Mouse (Mus musculus) heart, postnatal 10 days (tissue): Measurements from ENCODE around the gene Pmm2. TPM values are rescaled to one million over a fixed set of nuclear protein-coding genes. Genes with fewer than 3 reads are reported as not detected.

ENCODE experiments used
- DNase-seq, 2 experiments: peaks; one replicate each; pipeline ENCODE4 v3.0.0; 2021
- intact Hi-C: fragments of 180-260 bp; cut with DNase I; formaldehyde crosslinking; loops from one replicate; pipeline ENCODE4 v1.15.1; 2025
- microRNA-seq, 2 experiments: library from miRNA; unstranded; fragments of <30 nt; microRNA quantifications; one replicate each; pipeline ENCODE4 v1.2.0; 2022
- total RNA-seq, 2 experiments: library from RNA; stranded (reverse); gene quantifications; 2 replicates each; pipeline ENCODE4 v1.2.3; 2021

The Pmm2 gene
- total RNA-seq, 2 experiments from 2014 or later, result 36.7 to 38.8 TPM

GRCm38 (mm10) chr16:8675559-8675958, 38.1 kb downstream of the Pmm2 start:
- intact Hi-C loops, result no loop called here
- no peak for DNase-seq

GRCm38 (mm10) chr16:8676228-8676627, 38.8 kb downstream of the Pmm2 start:
- no peak for DNase-seq
- intact Hi-C loops, result loop anchor here (1.0 to 2.0 kb wide), 2 partner anchors 37 to 270 kb away; no protein-coding TSS in a partner anchor

DNA sequence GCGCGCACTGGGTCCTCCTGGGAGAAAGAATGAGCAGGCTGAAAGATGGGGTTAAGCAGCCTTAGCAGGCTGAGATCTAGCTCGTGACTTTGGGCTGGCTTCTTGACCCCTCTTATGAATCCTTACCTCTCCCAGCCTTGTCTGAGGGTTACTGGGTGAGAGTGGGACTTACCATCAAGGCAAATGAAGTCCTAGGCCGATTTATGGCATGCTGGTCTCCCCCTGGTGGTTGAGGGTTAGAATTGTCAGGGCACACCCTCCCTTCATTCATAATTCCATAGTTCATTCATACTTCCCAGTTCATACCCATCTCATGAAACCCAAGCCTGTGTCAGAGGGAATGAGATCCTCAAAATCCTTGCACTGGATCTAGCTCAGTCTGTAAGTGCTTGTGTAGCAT, 39.3 kb downstream of the Pmm2 start:
- peak; percentile 58 to 78 for DNase-seq
- intact Hi-C loops, result loop anchor here (1.0 to 2.0 kb wide), 3 partner anchors 38 to 270 kb away; no protein-coding TSS in a partner anchor

DNA sequence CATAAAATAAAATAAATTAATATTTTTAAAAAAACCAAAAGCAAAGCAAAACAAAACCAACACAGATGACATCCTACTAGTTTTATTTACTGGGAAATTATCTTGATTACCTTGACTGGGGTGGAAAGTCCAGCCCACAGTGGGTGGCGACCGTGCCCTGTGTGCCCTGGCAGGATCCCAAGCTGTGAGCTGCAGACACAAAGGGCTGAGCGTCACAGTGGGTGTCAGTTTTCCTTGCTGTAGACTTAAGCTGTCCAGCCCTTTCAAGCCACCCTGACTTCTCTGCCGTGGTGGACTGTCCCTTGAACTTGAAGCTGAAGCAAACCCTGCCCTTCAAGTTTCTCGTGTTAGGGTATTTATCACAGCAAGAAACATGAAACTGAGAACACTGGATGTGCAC, 40.6 kb downstream of the Pmm2 start:
- intact Hi-C loops, result no loop called here
- DNase-seq, result no peak

DNA sequence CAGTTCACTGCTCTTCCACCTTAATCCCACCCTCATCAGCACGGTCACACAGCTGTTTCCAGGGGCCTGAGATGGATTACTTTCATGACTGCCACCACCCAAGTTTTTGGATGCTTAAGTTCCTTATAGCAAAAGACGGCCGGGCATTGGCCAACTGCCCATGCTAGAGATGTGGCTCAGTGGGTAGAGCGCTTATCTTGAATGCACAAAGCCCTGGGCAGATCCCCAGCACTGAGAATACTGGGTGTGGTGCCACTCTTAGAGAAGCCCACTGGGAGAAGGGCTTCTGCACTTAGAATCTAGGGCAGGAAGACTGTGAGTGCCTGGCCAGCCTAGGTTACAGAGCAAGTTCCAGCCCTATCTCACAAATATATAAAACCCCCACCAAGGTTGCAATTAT, 41.2 kb downstream of the Pmm2 start:
- intact Hi-C loops, result no loop called here
- DNase-seq, result no peak

- no peak for DNase-seq
- intact Hi-C loops, result no loop called here
Measured at GRCm38 (mm10) chr16:8679780-8680179, 42.3 kb downstream of the Pmm2 start.

DNA sequence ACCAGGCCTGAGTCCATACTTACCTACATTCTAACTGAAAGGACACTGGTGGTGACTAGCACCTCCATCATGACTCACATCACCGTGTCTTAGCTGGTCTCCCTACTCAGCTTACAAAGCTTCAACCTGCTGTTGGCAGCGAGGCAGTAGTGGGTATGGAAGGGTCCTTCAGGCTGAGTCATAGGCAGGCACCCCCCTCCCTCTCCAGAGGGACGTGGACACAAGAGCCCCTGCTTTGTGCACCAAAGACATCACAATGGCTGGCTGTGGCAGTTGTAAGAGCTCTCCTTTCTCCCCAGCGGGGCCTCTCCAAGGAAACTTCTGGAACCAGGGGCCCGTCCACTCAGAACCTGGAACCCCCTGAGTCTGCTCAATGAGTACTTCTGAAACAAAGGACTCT, 43.0 kb downstream of the Pmm2 start, which contains the start of gene Gm5767:
Gene Gm5767 (plus strand): TSS at position 301 of the 400 bp plus-strand sequence.
- intact Hi-C loops, result no loop called here
- DNase-seq, result no peak

GRCm38 (mm10) chr16:8685087-8685486, 47.6 kb downstream of the Pmm2 start:
- intact Hi-C loops, result no loop called here
- DNase-seq, result no peak

- intact Hi-C loops, result loop anchor here (1.0 kb wide), 2 partner anchors 83 to 183 kb away; no protein-coding TSS in a partner anchor
- peak; percentile 84 to 90 for DNase-seq
Measured at GRCm38 (mm10) chr16:8686121-8686870, 48.8 kb downstream of the Pmm2 start.

DNA sequence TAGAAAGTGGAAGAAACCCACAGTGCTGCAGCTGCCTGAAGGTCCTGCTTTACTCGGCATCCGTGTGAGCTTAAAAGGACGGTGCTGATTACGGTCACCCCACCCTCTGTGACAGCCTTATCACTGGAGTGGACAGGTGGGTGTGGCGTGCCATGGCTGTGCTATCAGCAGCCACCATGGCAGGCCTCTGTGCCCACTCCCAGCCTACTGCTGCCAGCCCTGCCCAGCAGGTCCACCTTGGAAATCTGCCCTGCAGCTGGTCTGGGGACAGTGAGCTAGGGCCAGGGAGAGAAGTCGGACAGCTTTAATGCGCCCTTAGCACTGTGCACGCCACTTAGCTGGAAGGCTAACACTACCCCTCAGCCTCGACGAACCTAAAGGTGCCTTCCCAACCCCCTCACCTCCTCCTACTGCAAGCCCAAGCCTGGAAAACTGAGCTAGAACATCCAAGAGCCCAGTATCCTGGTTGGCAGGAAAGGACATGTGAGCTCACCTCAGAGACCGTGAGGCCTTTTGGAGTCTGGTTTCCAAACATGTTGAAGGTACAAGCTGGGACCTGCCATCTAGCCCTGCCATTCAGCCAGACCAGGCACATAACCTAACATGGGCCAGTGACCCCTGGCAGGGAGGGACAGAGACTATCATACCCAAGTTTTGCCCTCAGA, 49.5 kb downstream of the Pmm2 start:
- DNase-seq, result peak; percentile 40 to 52
- intact Hi-C loops, result loop anchor here (1.0 kb wide), 2 partner anchors 82 to 182 kb away; no protein-coding TSS in a partner anchor

DNA sequence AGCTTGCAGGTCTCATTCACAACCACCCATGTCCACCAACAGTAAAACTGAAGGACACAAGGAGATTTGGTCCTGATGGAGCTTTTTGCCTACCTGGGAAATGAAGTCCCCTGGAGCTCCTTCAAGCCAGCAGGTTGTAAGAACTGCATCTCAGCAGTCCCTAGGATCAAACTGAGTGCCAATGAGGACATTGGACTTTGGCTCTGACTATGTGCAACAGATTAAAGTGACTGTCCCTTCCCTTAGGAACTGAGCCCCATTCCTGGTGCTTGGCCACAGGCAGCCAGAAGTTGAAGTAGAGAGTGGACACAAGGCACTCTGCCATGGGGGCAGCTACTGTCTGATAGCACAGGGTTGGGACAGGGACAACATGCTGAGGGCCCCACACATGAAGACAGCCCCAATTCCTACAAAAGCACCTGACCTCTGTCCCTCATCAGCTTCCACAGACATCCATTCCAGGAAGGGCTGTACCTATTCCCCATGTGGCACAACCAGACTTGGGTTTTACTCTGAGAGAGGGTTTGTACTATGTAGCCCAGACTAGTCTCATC, 50.2 kb downstream of the Pmm2 start:
- no peak for DNase-seq
- intact Hi-C loops, result no loop called here

GRCm38 (mm10) chr16:8689979-8690656, 52.6 kb downstream of the Pmm2 start:
- intact Hi-C loops, result no loop called here
- DNase-seq, result peak; percentile 68 to 71

GRCm38 (mm10) chr16:8691206-8691605, 53.7 kb downstream of the Pmm2 start:
- intact Hi-C loops, result no loop called here
- no peak for DNase-seq

- intact Hi-C loops, result no loop called here
- DNase-seq, result no peak
Measured at GRCm38 (mm10) chr16:8699556-8699955, 62.1 kb downstream of the Pmm2 start.

DNA sequence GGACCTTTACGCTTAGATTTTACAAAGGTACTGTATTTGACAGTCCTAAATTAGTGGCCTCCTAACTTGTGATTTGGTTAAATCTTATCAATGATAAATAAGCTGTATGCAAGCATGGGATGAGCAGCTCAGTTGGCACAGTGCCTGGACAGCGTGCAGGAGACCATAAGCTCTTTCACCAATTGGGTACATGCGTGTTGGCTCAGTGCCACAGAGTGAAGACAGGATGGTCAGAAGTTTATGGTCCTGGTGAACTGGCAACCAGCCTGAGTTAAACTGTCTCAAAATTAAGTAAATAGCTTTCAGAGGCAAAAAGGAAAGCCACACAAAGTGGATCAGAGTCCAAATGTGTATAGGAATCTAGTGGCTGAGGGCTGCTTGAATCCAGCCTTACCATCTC, 63.1 kb downstream of the Pmm2 start:
- intact Hi-C loops, result no loop called here

DNA sequence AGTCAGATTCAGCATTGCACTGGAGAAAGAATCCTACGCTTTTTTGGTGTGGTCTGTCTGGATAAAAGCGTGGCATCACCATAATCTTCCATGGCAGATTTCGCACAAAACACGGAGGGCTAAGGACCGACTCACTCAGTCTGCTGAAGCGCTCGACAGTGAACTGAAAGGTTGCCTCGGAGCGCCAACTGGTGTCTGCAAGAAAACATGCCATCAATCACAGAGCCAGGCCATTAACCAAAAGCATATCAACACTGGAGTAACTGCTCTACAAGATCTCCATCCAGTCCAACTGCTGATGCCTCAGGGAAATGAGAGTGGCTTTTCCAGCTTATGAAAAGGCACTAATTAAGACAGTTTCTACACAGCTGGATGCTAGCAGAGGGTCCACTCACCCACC, 74.5 kb downstream of the Pmm2 start:
- intact Hi-C loops, result no loop called here
- no peak for DNase-seq

More for the DNA sequence above, 63.1 kb downstream of the Pmm2 start:
- no peak for DNase-seq

Small RNA genes within 50 kb of the gene (microRNA-seq; reads per million reads assigned to microRNA genes)
- 0 reads per million in 2 experiments for gene Gm22137

Other genes starting within 250 kb of the Pmm2 start
- gene Tmem114, start 212.5 kb upstream of the Pmm2 start, total RNA-seq, result not detected
- 10 to 100 TPM; 28.2 to 30.0 TPM for gene Mettl22, start 166.9 kb upstream of the Pmm2 start, total RNA-seq
- 1 to 10 TPM; 4.8 to 6.0 TPM for gene Abat, start 124.2 kb upstream of the Pmm2 start, total RNA-seq
- gene Tmem186, start within 50 bp of the Pmm2 start, total RNA-seq, result 10 to 100 TPM; 14.2 to 15.2 TPM
- gene Carhsp1, start 34.5 kb downstream of the Pmm2 start, total RNA-seq, result 10 to 100 TPM; 37.9 to 40.1 TPM
- not detected for gene Gm5767, start 43.1 kb downstream of the Pmm2 start, total RNA-seq
- 10 to 100 TPM; 73.7 to 79.0 TPM for gene Usp7, start 154.6 kb downstream of the Pmm2 start, total RNA-seq
- 100 to 1,000 TPM; 118 TPM for gene 1810013L24Rik, start 192.4 kb downstream of the Pmm2 start, total RNA-seq